Mouse (Mus musculus) embryonic facial prominence, embryonic 12.5 days (tissue): Measurements from ENCODE around the gene Cacna1i. TPM values are rescaled to one million over a fixed set of nuclear protein-coding genes. Genes with fewer than 3 reads are reported as not detected.

Experiments used
- ATAC-seq: fragments of 200-750 bp; cut with Nextera tagmentation; 2 replicates; pipeline ENCODE4 v1.8.0; 2017; ENCODE audit not compliant: insufficient number of reproducible peaks, insufficient read depth, low FRiP score, low TSS enrichment
- H3K27ac ChIP-seq: fragments of 300-500 bp; sonication (generic); 2 replicates; pipeline ENCODE4 v1.5.1; 2016; ENCODE audit warnings: mild to moderate bottlenecking
- H3K27me3 ChIP-seq: fragments of 300-500 bp; sonication (generic); 2 replicates; pipeline ENCODE4 v1.6.1; 2016; ENCODE audit warnings: mild to moderate bottlenecking, moderate library complexity
- H3K36me3 ChIP-seq: fragments of 300-500 bp; sonication (generic); 2 replicates; pipeline ENCODE4 v1.6.1; 2016; ENCODE audit warnings: mild to moderate bottlenecking
- H3K4me1 ChIP-seq: fragments of 300-500 bp; sonication (generic); 2 replicates; pipeline ENCODE4 v1.6.1; 2016
- H3K4me2 ChIP-seq: fragments of 300-500 bp; sonication (generic); replicated peaks from 2 replicates; pipeline ENCODE4 v1.6.1; 2016; ENCODE audit warnings: mild to moderate bottlenecking, moderate library complexity
- H3K4me3 ChIP-seq: fragments of 300-500 bp; sonication (generic); 2 replicates; pipeline ENCODE4 v1.5.1; 2016; ENCODE audit warnings: mild to moderate bottlenecking
- H3K9ac ChIP-seq: fragments of 300-500 bp; sonication (generic); 2 replicates; pipeline ENCODE4 v1.6.1; 2016; ENCODE audit warnings: mild to moderate bottlenecking, moderate library complexity
- H3K9me3 ChIP-seq: fragments of 300-500 bp; sonication (generic); 2 replicates; pipeline ENCODE4 v1.6.1; 2016; ENCODE audit warnings: mild to moderate bottlenecking, moderate library complexity
- WGBS: fragments of 180-500 bp; shearing (Covaris S2); methylation state at CpG from one replicate; pipeline ENCODE4 v1.1.7; 2016; 5-methylcytosine and 5-hydroxymethylcytosine counted together
- polyA plus RNA-seq: library from polyadenylated mRNA; unstranded; fragments of >200 nt; fragmentation: Nextera tagmentation; extraction: Ambion mirVana; gene quantifications from 2 replicates; pipeline ENCODE4 v1.2.1, GENCODE M21; 2016

Cacna1i gene
- polyA plus RNA-seq, 1 experiment from 2014 or later = 0.01 TPM

DNA sequence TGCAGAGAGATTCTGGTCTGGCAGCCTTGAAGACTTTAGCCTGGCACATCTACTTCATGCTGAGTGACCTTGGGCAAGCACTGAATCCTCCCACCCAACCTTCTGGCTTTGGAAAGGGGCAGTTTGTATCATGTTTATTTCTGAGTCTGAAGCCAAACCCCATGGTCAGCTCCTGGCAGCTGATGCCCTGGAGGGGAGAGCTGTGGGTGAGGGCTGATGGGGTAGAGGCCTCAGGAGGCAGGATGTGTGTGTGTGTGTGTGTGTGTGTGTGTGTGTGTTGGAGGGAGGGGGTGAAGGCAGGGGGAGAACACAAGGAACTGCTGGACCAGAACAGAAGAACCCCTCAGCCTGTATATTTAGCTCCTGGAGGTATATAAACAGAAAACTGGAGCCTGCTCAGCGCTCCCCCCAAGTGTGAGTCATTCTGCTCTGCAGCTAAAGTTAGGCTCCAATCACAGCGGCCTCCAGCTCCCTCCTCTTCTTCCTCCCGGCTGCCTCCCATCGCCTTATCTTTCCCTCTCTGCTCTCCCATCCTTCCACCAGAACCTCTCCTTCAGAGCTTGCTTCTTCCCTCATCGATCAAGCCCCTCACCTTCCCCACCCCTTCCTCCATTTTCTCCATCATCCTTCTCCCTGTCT is 8.8 kb upstream of the Cacna1i start:
- peaks cover 33% of the 10 kb centered on the region for H3K27me3 ChIP-seq
- H3K9ac ChIP-seq = no peak overlapping the region
- H3K4me2 ChIP-seq = no peak overlapping the region
- H3K36me3 ChIP-seq = no peaks in the 10 kb centered on the region
- ATAC-seq = no peak
- H3K4me1 ChIP-seq = no peaks in the 10 kb centered on the region
- H3K27ac ChIP-seq = no peak overlapping the region
- 63% methylated on average over 5 of the region's 5 CpGs for WGBS
- H3K9me3 ChIP-seq = no peaks in the 10 kb centered on the region
- H3K4me3 ChIP-seq = no peak overlapping the region

DNA sequence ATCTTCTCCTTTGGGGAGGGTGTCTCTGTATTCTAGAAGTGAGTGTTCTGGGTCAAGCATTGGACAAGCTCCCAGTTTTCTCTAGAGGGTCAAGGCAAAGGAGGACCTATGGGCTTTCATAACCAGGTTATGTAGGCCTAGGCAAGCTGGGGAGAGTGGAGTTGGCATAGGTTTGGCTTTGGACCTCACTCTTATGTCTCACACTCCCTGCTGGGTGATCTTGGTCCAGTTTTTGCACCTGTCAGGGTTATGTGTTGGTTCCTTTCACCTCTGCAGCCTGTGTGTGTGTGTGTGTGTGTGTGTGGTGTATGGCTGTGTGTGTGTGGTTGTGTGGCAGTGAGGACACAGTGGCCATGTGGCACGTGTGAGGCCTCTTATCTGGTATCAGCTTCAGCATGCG is 8.0 kb upstream of the Cacna1i start:
- H3K4me1 ChIP-seq = no peaks in the 10 kb centered on the region
- no peak overlapping the region for H3K4me2 ChIP-seq
- no peak overlapping the region for H3K27ac ChIP-seq
- H3K4me3 ChIP-seq = no peak overlapping the region
- no peaks in the 10 kb centered on the region for H3K9me3 ChIP-seq
- WGBS = 76% methylated on average over 2 of the region's 2 CpGs
- no peak overlapping the region for H3K9ac ChIP-seq
- no peak for ATAC-seq
- peaks cover 38% of the 10 kb centered on the region for H3K27me3 ChIP-seq
- no peaks in the 10 kb centered on the region for H3K36me3 ChIP-seq

DNA sequence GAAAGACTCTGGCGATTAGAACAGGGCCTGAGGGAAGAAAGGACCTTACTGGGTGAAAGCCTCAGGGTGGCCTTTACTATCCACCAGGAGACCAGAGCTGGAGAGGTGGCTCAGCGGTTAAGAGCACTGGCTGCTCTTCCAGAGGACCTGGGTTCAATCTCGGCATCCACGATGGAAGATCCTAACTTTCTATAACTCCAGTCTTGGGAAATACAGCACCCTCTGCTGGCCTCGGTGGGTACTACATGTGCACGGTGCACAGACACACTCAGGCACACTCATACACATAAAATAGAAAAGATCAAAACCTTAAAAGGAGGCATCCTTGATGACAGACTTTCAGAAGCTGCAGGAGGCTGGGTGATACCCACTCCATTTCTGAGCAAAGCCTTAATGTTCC is 6.4 kb upstream of the Cacna1i start:
- no peaks in the 10 kb centered on the region for H3K9me3 ChIP-seq
- no peak for ATAC-seq
- no peak overlapping the region for H3K9ac ChIP-seq
- H3K36me3 ChIP-seq = no peaks in the 10 kb centered on the region
- no peaks in the 10 kb centered on the region for H3K4me1 ChIP-seq
- WGBS = 22% methylated on average over 6 of the region's 6 CpGs
- no peak overlapping the region for H3K4me2 ChIP-seq
- H3K27ac ChIP-seq = no peak overlapping the region
- H3K27me3 ChIP-seq = peaks cover 54% of the 10 kb centered on the region
- H3K4me3 ChIP-seq = no peak overlapping the region

DNA sequence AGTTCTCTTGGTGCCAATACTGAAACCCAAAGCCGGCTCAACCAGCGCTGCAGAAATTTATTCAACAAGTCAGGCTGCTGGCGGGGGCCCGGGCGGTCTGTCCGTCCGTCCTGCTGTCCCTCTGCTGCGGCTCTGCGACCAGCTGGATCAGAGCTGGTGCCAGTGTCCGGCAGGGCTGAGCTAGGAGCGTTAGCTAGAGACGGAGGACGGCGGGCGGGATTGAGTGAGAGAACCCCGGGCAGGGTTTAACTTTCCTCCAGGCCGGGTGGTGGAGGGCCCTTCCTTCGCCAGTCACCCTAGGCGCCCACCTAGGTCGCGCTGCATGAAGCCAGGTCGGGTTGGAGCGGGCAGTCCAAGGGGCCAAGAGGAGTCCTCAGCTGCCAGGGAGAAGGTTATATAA is 998 bp downstream of the Cacna1i start:
- peak overlapping the region; percentile 48 for H3K4me3 ChIP-seq
- H3K9me3 ChIP-seq = no peaks in the 10 kb centered on the region
- H3K4me2 ChIP-seq = peak overlapping the region; percentile 94
- ATAC-seq = no peak
- H3K36me3 ChIP-seq = no peaks in the 10 kb centered on the region
- H3K27ac ChIP-seq = no peak overlapping the region
- peaks cover 11% of the 10 kb centered on the region for H3K4me1 ChIP-seq
- 2% methylated on average over 23 of the region's 23 CpGs for WGBS
- peak overlapping the region; percentile 62; the same call in 1 of the 2 replicates for H3K9ac ChIP-seq
- H3K27me3 ChIP-seq = peaks cover 82% of the 10 kb centered on the region

DNA sequence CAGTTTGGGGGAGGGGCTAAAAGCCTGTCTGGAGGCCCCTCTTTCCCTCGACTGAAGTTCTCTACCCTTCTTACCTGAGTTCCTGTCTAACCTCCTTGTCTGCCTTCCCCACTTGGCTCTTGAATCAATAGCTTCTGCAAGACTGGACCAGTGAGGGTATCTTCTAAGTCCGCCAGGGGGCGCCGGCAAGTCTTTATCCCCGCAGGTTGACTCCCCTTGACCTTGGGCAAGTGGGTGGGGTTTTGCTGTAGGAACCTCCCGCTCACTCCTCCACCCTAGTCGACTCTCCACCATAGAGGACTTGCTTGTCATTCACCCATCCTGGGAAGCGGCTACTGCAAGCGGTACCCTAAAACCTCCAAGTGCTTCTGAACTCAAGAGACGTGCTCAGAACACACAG is 2.4 kb downstream of the Cacna1i start:
- Histone ChIP-seq H3K9me3 (no peaks in the 10 kb centered on the region), H3K4me1 (peaks cover 11% of the 10 kb centered on the region), H3K9ac (no peak overlapping the region), H3K27ac (no peak overlapping the region), H3K36me3 (no peaks in the 10 kb centered on the region), H3K4me2 (no peak overlapping the region), H3K27me3 (peaks cover 71% of the 10 kb centered on the region), H3K4me3 (no peak overlapping the region)
- no peak; the same call in 1 of the 2 replicates for ATAC-seq
- WGBS = 7% methylated on average over 10 of the region's 10 CpGs

DNA sequence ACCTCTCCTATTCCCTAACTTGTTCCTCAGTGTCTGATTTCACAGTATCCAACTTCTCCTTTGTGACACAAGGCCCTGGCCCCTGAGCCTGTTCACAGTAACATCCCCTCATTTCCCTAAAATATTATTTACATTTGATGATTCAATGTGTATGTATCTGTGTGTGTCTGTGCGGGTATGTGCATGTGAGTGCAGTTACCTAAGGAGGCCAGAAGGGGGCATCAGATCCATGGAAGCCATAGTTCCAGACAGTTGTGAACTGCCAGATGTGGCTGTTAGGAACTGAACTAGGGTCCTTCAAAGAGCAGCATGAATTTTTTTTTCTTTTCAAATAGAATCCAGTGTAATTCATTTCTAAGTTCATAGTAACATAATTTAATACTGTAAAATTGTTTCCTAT is 10.1 kb downstream of the Cacna1i start:
- Histone ChIP-seq H3K4me2 (no peak overlapping the region), H3K4me3 (no peak overlapping the region), H3K27ac (no peak overlapping the region), H3K4me1 (no peaks in the 10 kb centered on the region), H3K9me3 (no peaks in the 10 kb centered on the region), H3K27me3 (no peaks in the 10 kb centered on the region), H3K36me3 (no peaks in the 10 kb centered on the region), H3K9ac (no peak overlapping the region)
- 100% methylated on average over 1 of the region's 1 CpGs for WGBS
- ATAC-seq = no peak

DNA sequence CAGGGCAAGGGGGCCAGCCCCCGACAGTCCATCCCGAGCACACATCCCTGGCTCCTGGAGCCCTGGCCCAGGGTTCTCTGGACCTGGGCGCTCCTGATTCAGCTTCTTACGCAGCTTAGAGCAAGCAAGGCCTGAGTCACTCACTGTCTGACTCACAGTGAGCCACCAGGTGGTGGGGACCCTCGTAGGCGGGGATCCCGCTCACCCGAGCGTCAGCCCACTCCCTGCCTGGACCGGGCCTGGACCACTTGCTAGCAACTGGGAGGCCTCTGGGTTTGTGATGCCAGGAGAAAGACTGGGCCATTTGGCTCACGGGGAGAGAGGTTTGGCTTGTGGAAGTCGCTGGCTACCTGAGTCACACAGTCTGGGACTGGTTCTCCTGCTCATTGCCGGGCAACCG is 16.7 kb downstream of the Cacna1i start:
- Histone ChIP-seq H3K9me3 (no peaks in the 10 kb centered on the region), H3K9ac (no peak overlapping the region), H3K27ac (no peak overlapping the region), H3K27me3 (peaks cover 8% of the 10 kb centered on the region), H3K4me1 (no peaks in the 10 kb centered on the region), H3K36me3 (no peaks in the 10 kb centered on the region), H3K4me3 (no peak overlapping the region), H3K4me2 (no peak overlapping the region)
- WGBS = 70% methylated on average over 14 of the region's 14 CpGs
- ATAC-seq = no peak

DNA sequence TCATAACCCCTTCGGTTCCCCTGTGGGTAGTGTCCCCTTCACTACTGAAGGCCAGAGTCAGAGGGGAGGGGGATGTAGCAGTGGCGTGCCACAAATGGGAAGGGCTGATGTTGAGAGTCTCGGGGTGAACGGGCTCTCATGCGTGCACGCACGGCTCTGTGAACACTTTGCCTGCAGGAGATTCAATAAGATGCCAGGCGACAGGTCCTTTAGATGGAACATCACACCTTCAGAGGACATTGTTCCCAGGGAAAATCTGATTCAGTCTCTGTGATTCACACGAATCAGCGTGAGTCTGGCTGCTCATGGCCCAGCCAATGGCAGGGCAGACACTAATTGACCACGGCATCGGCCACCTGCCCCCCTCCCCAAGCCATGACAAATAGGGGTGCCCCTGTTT is 17.1 kb downstream of the Cacna1i start:
- H3K9ac ChIP-seq = no peak overlapping the region
- peaks cover 8% of the 10 kb centered on the region for H3K27me3 ChIP-seq
- H3K36me3 ChIP-seq = no peaks in the 10 kb centered on the region
- H3K27ac ChIP-seq = no peak overlapping the region
- H3K4me3 ChIP-seq = no peak overlapping the region
- no peaks in the 10 kb centered on the region for H3K4me1 ChIP-seq
- ATAC-seq = no peak
- 87% methylated on average over 12 of the region's 12 CpGs for WGBS
- no peaks in the 10 kb centered on the region for H3K9me3 ChIP-seq
- H3K4me2 ChIP-seq = no peak overlapping the region

DNA sequence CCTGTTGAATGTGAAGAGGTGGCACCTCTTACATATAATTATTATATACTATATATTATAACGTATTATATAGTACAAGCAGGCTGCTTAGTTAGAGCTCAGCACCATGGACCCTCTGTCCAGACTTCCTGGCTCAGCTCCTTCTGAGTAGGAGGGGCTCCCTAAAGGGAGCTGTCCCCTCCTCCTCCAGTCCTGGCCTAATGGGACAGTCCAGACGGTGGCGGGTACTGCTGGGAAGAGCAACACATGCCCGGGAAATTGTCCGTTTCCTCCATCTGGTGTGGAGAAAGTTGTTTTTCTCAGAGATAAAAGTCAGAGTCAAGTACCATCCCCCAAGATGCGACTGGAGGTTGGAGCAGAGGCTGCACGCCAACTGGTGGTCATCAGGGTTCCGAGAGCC is 19.1 kb downstream of the Cacna1i start:
- Histone ChIP-seq H3K27me3 (peaks cover 8% of the 10 kb centered on the region), H3K4me2 (no peak overlapping the region), H3K4me3 (no peak overlapping the region), H3K4me1 (no peaks in the 10 kb centered on the region), H3K9me3 (no peaks in the 10 kb centered on the region), H3K36me3 (no peaks in the 10 kb centered on the region), H3K9ac (no peak overlapping the region), H3K27ac (no peak overlapping the region)
- 37% methylated on average over 8 of the region's 8 CpGs for WGBS
- ATAC-seq = no peak

DNA sequence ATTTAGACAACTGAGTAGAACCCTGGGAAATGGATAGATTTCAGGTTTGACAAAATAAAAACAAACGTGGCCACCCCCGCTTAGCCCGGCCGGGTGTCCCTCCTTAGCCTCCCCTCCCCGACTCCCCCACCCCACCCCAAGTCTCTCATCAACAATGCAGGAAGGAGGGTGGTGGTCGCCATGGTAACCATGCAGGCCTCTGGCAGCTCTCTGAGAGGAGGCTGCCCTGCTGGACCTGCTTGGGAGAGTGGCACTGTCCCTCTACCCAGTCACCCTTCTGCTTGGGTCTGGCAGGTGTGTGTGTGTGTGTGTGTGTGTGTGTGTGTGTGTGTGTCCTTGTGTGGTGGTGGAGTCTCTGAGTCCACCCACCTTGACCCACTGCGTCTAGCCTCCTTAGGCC is 27.7 kb downstream of the Cacna1i start:
- Histone ChIP-seq H3K4me2 (no peak overlapping the region), H3K36me3 (no peaks in the 10 kb centered on the region), H3K9ac (no peak overlapping the region), H3K4me3 (no peak overlapping the region), H3K27ac (no peak overlapping the region), H3K9me3 (no peaks in the 10 kb centered on the region), H3K27me3 (no peaks in the 10 kb centered on the region), H3K4me1 (peaks cover 12% of the 10 kb centered on the region)
- WGBS = 49% methylated on average over 7 of the region's 7 CpGs
- no peak for ATAC-seq

DNA sequence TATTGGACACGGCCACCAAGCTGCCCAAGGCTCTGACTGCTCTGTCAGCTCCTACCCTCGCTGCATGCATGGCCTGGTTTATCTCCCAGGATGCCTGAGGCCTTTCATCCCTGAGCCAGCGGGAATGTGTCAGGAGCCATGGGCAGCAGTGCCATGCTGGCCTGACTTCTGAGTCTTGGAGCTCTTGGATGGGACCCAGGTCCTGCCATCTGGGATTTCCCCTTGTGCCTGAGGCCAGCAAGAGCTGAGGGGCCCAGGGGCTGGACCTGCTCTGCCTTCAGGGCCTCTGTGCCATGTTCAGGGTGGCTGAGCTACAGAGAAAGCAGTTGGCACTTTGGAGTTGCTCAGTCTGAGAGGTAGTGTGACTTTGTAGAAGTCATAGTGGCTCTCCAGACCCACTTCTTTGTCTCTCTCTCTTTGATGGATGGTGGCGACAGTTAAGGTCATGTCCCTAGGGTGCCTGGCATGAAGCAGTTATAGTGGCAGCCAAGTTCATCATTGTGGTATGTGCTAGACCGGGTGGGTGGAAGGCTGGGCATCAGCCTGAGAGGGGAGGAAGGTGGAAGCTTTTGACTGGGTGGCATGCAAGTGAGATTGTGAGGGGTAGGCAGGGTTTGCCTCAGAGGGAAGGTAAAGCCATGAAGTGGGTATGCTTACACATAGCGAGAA is 30.1 kb downstream of the Cacna1i start:
- Histone ChIP-seq H3K9ac (no peak overlapping the region), H3K36me3 (no peaks in the 10 kb centered on the region), H3K4me3 (no peak overlapping the region), H3K27me3 (no peaks in the 10 kb centered on the region), H3K9me3 (no peaks in the 10 kb centered on the region), H3K4me1 (peaks cover 12% of the 10 kb centered on the region), H3K27ac (no peak overlapping the region), H3K4me2 (no peak overlapping the region)
- WGBS = 76% methylated on average over 6 of the region's 6 CpGs
- ATAC-seq = no peak

DNA sequence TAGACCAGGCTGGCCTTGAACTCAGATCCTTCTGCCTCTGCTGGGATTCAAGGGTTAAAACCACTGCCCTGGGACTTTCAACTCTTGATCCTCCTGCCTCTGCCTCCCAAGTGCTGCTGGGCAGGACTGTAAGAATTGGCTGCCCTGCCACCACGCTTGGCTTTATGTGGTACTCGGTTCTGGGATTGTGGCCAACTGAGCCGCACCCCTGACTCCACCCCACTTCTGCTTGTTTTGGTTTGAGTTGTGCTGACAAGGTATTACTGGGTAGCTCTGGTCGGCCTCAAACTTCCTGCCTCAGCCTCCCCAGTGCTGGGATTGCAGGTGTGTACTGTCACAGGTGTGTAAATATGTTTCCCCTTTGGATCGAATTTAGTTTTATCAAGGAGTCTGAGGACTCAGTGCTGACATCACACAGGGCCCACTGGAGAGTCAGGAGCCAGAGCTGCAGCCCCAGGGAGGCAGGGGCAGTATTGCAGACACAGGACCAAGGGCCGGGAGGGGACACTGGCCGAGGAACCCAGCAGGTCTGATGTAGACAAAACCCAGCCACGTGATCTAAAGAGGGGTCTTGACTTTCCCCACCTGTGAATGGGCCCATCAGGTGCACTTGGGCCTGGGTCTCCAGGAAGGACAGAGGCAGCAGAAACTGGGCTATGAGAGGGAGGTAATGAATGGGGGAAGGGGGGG is 30.9 kb downstream of the Cacna1i start:
- Histone ChIP-seq H3K27ac (no peak overlapping the region), H3K27me3 (no peaks in the 10 kb centered on the region), H3K36me3 (no peaks in the 10 kb centered on the region), H3K4me3 (no peak overlapping the region), H3K4me2 (no peak overlapping the region), H3K9ac (no peak overlapping the region), H3K9me3 (no peaks in the 10 kb centered on the region), H3K4me1 (peaks cover 12% of the 10 kb centered on the region)
- ATAC-seq = no peak
- WGBS = 59% methylated on average over 8 of the region's 8 CpGs
